Mouse (Mus musculus) hindbrain, embryonic 11.5 days (tissue): ENCODE measurements at regions not wholly inside any gene's neighbourhood (a gene's known extent, or its start where the extent isn't known, plus 50 kb on each side); places are given as distances from the start of the nearest gene placed in this dataset.

Experiments used
- ATAC-seq: fragments of 200-750 bp; cut with Nextera tagmentation; 2 replicates; pipeline ENCODE4 v1.8.0; 2017; ENCODE audit warnings: mild to moderate bottlenecking, moderate TSS enrichment, moderate library complexity; ENCODE audit not compliant: low FRiP score
- DNase-seq: peaks from one replicate; pipeline ENCODE4 v3.0.0-alpha.2; 2015; ENCODE audit warnings: low spot score
- H3K27ac ChIP-seq: fragments of 300-500 bp; sonication (generic); 2 replicates; pipeline ENCODE4 v1.5.1; 2014; ENCODE audit warnings: mild to moderate bottlenecking, low read depth, low read length
- H3K27me3 ChIP-seq: fragments of 300-500 bp; sonication (generic); 2 replicates; pipeline ENCODE4 v1.6.1; 2014; ENCODE audit warnings: mild to moderate bottlenecking, low read length, moderate library complexity, mixed read lengths; ENCODE audit not compliant: control insufficient read depth, insufficient read depth
- H3K36me3 ChIP-seq: fragments of 300-500 bp; sonication (generic); 2 replicates; pipeline ENCODE4 v1.6.1; 2014; ENCODE audit warnings: mild to moderate bottlenecking, low read length, moderate library complexity, mixed read lengths; ENCODE audit not compliant: control insufficient read depth, insufficient read depth
- H3K4me1 ChIP-seq: fragments of 300-500 bp; sonication (generic); replicated peaks from 2 replicates; pipeline ENCODE4 v1.6.1; 2014; ENCODE audit warnings: low read length, mixed read lengths; ENCODE audit not compliant: control insufficient read depth, insufficient read depth
- H3K4me2 ChIP-seq: fragments of 300-500 bp; sonication (generic); replicated peaks from 2 replicates; pipeline ENCODE4 v1.6.1; 2014; ENCODE audit warnings: mild to moderate bottlenecking, low read depth, low read length
- H3K4me3 ChIP-seq: fragments of 300-500 bp; sonication (generic); 2 replicates; pipeline ENCODE4 v1.5.1; 2014; ENCODE audit warnings: low read depth, low read length
- H3K9ac ChIP-seq: fragments of 300-500 bp; sonication (generic); 2 replicates; pipeline ENCODE4 v1.6.1; 2014; ENCODE audit warnings: low read depth, low read length
- H3K9me3 ChIP-seq: fragments of 300-500 bp; sonication (generic); 2 replicates; pipeline ENCODE4 v1.6.1; 2016; ENCODE audit warnings: low read length; ENCODE audit not compliant: control insufficient read depth
- WGBS: fragments of 180-500 bp; shearing (Covaris S2); extraction: QIAGEN DNeasy Blood & Tissue Kit; methylation state at CpG from one replicate; pipeline ENCODE4 v1.1.7; 2014; 5-methylcytosine and 5-hydroxymethylcytosine counted together

GRCm38 (mm10) chr8:92302694-92303093, 54.7 kb upstream of the Irx5 start:
- H3K27me3 ChIP-seq: no peaks in the 10 kb centered on the region
- H3K36me3 ChIP-seq: no peaks in the 10 kb centered on the region
- H3K4me2 ChIP-seq: no peak overlapping the region
- H3K4me1 ChIP-seq: no peaks in the 10 kb centered on the region
- ATAC-seq (no peak), DNase-seq (no peak)
- no peak overlapping the region for H3K27ac ChIP-seq
- H3K4me3 ChIP-seq: no peak overlapping the region
- no peaks in the 10 kb centered on the region for H3K9me3 ChIP-seq
- H3K9ac ChIP-seq: no peak overlapping the region
- 69% methylated on average over 7 of the region's 7 CpGs for WGBS

GRCm38 (mm10) chr8:92301029-92301428, 56.4 kb upstream of the Irx5 start:
- no peaks in the 10 kb centered on the region for H3K4me1 ChIP-seq
- DNase-seq (no peak), ATAC-seq (no peak)
- H3K9ac ChIP-seq: no peak overlapping the region
- no peak overlapping the region for H3K4me2 ChIP-seq
- H3K9me3 ChIP-seq: no peaks in the 10 kb centered on the region
- H3K27ac ChIP-seq: no peak overlapping the region
- no peaks in the 10 kb centered on the region for H3K27me3 ChIP-seq
- 95% methylated on average over 3 of the region's 3 CpGs for WGBS
- no peak overlapping the region for H3K4me3 ChIP-seq
- H3K36me3 ChIP-seq: no peaks in the 10 kb centered on the region

DNA sequence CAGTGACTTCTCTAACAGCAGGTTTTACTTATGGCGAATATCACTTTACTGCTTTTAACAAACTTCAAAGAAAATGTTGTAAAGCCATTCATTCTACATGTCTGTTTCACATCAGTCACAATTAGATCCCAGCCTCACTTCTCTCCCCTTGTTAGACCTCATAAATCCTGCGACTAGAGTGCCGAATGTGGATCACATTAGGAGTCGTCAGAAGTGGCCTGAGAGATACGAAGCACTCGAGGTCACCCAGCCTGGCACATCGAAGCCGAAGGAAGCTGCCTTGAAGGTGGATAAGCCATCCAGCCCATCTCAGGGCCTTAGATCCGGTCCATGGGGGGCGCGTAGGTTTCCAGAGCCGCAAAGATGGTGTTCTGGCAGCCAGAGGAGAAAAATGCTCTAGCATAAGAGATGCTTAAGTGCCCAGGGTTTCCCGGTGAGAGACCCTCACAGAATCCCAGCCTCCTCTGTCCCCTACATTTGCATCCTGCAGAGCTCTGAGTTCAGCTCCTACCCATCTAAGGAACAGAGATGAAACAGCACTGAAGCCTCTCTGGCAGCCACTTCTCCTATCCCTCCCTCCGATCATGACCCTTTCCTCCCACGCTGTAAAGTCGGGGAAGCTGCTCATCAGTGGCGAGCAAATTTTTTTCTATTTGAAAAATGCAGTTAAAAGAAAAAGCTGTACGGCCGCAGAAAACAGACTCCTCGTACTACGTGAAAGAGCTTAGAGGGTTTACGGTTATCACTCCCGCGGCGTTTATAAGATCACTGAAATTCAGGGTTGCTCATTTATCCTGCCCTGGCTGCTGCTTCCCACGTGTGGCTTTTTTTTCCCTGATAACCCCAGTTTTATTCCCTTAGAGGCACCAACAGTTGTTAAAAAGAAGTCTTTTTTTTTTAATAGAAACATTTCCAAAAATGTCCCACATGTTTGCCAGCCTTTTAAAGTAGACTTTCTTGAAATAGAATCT, 70.3 kb upstream of the Irx5 start:
- Histone ChIP-seq H3K9ac (no peak overlapping the region), H3K36me3 (no peaks in the 10 kb centered on the region), H3K4me1 (no peaks in the 10 kb centered on the region), H3K27ac (no peak overlapping the region), H3K9me3 (no peaks in the 10 kb centered on the region), H3K4me3 (no peak overlapping the region), H3K27me3 (no peaks in the 10 kb centered on the region), H3K4me2 (no peak overlapping the region)
- ATAC-seq: no peak
- peak; percentile 14 for DNase-seq
- 78% methylated on average over 26 of the region's 26 CpGs for WGBS

DNA sequence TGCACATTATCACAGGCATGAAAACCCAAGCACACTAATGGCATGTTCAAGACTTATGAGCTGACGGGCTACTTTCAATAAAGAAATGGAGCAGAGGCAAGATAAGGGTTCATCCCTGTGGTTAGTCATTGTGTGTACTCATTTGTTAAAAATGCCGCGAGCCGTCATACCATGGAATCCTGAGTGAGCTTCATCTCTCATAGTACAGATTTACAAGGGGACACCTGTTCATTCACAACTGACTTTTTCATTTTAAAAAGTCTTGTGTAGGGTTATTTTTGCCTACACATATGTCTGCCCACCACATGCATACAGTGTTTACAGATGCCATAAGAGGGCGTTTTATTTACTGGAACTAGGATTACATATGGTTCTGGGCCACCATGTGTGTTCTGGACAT, 81.7 kb upstream of the Irx5 start:
- Histone ChIP-seq H3K4me3 (no peak overlapping the region), H3K9me3 (no peaks in the 10 kb centered on the region), H3K27me3 (no peaks in the 10 kb centered on the region), H3K4me1 (no peaks in the 10 kb centered on the region), H3K36me3 (no peaks in the 10 kb centered on the region), H3K9ac (no peak overlapping the region), H3K4me2 (no peak overlapping the region), H3K27ac (no peak overlapping the region)
- no peak for ATAC-seq
- 94% methylated on average over 5 of the region's 5 CpGs for WGBS
- no peak for DNase-seq

GRCm38 (mm10) chr8:92272726-92273125, 84.7 kb upstream of the Irx5 start:
- ATAC-seq (no peak), DNase-seq (no peak)
- no peaks in the 10 kb centered on the region for H3K4me1 ChIP-seq
- H3K9me3 ChIP-seq: no peaks in the 10 kb centered on the region
- no peak overlapping the region for H3K27ac ChIP-seq
- WGBS: 90% methylated on average over 1 of the region's 1 CpGs
- H3K36me3 ChIP-seq: no peaks in the 10 kb centered on the region
- H3K27me3 ChIP-seq: no peaks in the 10 kb centered on the region
- no peak overlapping the region for H3K4me2 ChIP-seq
- H3K4me3 ChIP-seq: no peak overlapping the region
- H3K9ac ChIP-seq: no peak overlapping the region

- WGBS: 87% methylated on average over 5 of the region's 5 CpGs
These were observed 85.4 kb upstream of the Irx5 start for GRCm38 (mm10) chr8:92272073-92272472.

GRCm38 (mm10) chr8:92270636-92271035, 86.8 kb upstream of the Irx5 start:
- no peak overlapping the region for H3K27ac ChIP-seq
- no peak overlapping the region for H3K4me3 ChIP-seq
- H3K36me3 ChIP-seq: no peaks in the 10 kb centered on the region
- DNase-seq: no peak
- no peaks in the 10 kb centered on the region for H3K27me3 ChIP-seq
- H3K9me3 ChIP-seq: no peaks in the 10 kb centered on the region
- H3K9ac ChIP-seq: no peak overlapping the region
- no peak for ATAC-seq
- no peak overlapping the region for H3K4me2 ChIP-seq
- no peaks in the 10 kb centered on the region for H3K4me1 ChIP-seq

More at GRCm38 (mm10) chr8:92272073-92272472, 85.4 kb upstream of the Irx5 start:
- no peak overlapping the region for H3K4me2 ChIP-seq
- no peaks in the 10 kb centered on the region for H3K36me3 ChIP-seq
- DNase-seq: no peak
- ATAC-seq: no peak
- no peak overlapping the region for H3K27ac ChIP-seq
- no peaks in the 10 kb centered on the region for H3K9me3 ChIP-seq
- H3K9ac ChIP-seq: no peak overlapping the region
- H3K4me1 ChIP-seq: no peaks in the 10 kb centered on the region
- H3K27me3 ChIP-seq: no peaks in the 10 kb centered on the region
- H3K4me3 ChIP-seq: no peak overlapping the region

DNA sequence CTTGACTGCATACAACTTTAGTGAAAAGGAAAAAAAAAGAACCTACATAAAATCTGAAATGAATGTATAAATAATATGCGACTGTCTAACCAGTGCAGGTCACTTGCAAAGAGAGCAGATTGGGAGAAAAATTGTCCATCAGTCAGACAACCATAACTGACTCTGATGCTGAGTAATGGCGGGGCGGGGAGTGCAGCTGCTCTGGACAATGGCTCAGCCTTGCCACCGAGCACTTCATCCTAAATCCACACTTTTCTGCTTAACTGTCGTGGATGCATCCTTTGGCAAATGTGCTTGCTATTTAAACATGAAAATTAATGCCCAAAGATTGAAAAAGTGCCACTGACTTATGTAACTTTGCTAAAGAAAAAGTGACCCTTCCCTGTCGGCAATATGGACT, 90.0 kb upstream of the Irx5 start:
- Histone ChIP-seq H3K36me3 (no peaks in the 10 kb centered on the region), H3K4me3 (no peak overlapping the region), H3K4me2 (no peak overlapping the region), H3K9ac (no peak overlapping the region), H3K4me1 (no peaks in the 10 kb centered on the region), H3K9me3 (no peaks in the 10 kb centered on the region), H3K27ac (no peak overlapping the region), H3K27me3 (no peaks in the 10 kb centered on the region)
- WGBS: 81% methylated on average over 6 of the region's 6 CpGs
- DNase-seq: no peak
- ATAC-seq: no peak

- no peak for DNase-seq
- no peaks in the 10 kb centered on the region for H3K36me3 ChIP-seq
- H3K4me2 ChIP-seq: no peak overlapping the region
- no peak overlapping the region for H3K4me3 ChIP-seq
- no peak for ATAC-seq
- H3K9me3 ChIP-seq: no peaks in the 10 kb centered on the region
- H3K9ac ChIP-seq: no peak overlapping the region
- no peak overlapping the region for H3K27ac ChIP-seq
- 95% methylated on average over 8 of the region's 8 CpGs for WGBS
- H3K27me3 ChIP-seq: no peaks in the 10 kb centered on the region
- H3K4me1 ChIP-seq: no peaks in the 10 kb centered on the region
These were observed 97.4 kb upstream of the Irx5 start for GRCm38 (mm10) chr8:92260056-92260455.
